Mouse (Mus musculus) gastrocnemius, adult 2 months (tissue): ENCODE results near the gene Gapdh. TPM values are rescaled to one million over a fixed set of nuclear protein-coding genes. Genes with fewer than 3 reads are reported as not detected.

Experiments
- DNase-seq: peaks from one replicate; pipeline ENCODE4 v3.0.0; 2022
- H3K27ac ChIP-seq: fragments of 200-600 bp; 2 replicates; pipeline ENCODE4 v1.8.1; 2022; ENCODE audit warnings: mild to moderate bottlenecking
- H3K4me3 ChIP-seq: fragments of 200-600 bp; 2 replicates; pipeline ENCODE4 v1.8.1; 2022; ENCODE audit warnings: mild to moderate bottlenecking, moderate library complexity
- CTCF ChIP-seq: fragments of 200-600 bp; IDR thresholded peaks from 2 replicates; pipeline ENCODE4 v1.8.1; 2022; ENCODE audit warnings: antibody characterized with exemption, mild to moderate bottlenecking, moderate library complexity
- intact Hi-C: fragments of 180-260 bp; cut with DNase I; formaldehyde crosslinking; loops from one replicate; pipeline ENCODE4 v1.15.1; 2025
- total RNA-seq, 2 experiments: library from RNA; stranded (reverse); gene quantifications; 2 replicates each; pipeline ENCODE4 v1.2.3; 2021

Gene Gapdh
- total RNA-seq, 2 experiments from 2014 or later: 9,742 to 11,894 TPM

DNA sequence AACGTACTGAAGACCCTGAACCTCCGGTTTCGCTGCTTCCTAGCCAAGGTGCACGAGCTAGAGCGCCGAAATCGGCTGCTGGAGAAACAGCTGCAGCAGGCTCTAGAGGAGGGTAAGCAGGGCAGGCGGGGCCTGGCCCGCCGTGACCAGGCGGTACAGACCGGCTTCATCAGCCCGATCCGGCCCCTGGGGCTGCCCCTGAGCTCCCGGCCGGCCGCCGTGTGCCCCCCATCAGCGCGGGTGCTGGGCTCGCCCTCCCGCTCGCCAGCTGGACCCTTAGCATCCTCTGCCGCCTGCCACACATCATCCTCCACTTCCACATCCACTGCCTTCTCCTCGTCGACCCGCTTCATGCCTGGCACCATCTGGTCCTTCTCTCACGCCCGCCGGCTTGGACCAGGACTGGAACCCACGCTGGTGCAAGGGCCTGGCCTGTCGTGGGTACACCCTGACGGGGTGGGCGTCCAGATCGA lies 20.8 kb downstream of the Gapdh start:
- peak; percentile 61 for DNase-seq
- peak overlapping the region; percentile 94 for H3K27ac ChIP-seq
- intact Hi-C loops: loop anchor here (5.0 kb wide), 1 partner anchor 87 kb away; the partner anchor contains the start of gene Tapbpl
- H3K4me3 ChIP-seq: peak overlapping the region; percentile 79
- TF ChIP-seq CTCF: no peak

DNA sequence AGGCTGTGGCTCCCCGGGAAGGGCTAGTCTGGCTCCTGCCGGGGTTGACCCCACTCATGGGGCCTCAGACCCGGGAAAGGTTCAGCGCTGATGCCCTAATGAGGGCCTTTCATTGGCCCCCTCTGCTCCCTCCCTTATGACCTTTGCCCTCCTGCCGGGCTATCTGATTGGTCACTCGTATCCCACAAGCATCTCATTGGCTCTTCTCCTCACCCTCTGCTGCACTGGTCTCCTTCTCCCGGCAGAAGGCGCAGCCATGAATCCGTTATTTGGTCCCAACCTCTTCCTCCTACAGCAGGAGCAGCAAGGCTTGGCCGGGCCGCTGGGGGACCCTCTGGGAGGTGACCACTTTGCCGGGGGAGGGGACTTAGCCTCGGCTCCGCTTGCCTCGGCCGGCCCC lies 21.3 kb downstream of the Gapdh start, which contains the start of gene Iffo1:
Iffo1 (plus strand) TSS at position 241 of the 400 bp plus-strand sequence.
- intact Hi-C loops: loop anchor here (5.0 kb wide), 1 partner anchor 87 kb away; the partner anchor contains the start of gene Tapbpl
- Histone ChIP-seq H3K27ac (peak within 1 kb of the TSS; percentile 94), H3K4me3 (peak within 1 kb of the TSS; percentile 79)
- peak; percentile 66 for TF ChIP-seq CTCF
- peak; percentile 93 for DNase-seq

DNA sequence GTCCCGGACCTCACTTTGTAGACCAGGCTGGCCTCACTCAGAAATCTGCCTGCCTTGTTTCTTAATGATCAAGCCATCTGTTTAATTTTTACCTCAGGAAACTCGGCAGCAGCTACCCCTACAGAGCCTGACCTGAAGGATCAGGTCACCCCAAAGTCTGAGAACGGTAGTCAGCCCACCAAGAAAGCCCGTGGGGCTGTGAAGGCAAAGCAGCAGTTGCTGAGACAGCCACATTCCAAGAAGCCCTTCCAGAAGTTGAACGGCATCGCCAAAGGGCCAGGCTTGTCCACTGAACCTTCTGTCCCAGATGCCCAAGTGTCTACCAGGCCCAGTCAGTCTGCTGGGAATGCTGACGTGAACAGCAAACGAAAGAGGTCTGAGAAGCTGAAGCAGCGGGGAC lies 22.4 kb downstream of the Gapdh start:
- intact Hi-C loops: no loop called here
- TF ChIP-seq CTCF: no peak
- no peak overlapping the region; the same call in 1 of the 2 replicates for H3K27ac ChIP-seq
- no peak overlapping the region for H3K4me3 ChIP-seq
- DNase-seq: no peak

DNA sequence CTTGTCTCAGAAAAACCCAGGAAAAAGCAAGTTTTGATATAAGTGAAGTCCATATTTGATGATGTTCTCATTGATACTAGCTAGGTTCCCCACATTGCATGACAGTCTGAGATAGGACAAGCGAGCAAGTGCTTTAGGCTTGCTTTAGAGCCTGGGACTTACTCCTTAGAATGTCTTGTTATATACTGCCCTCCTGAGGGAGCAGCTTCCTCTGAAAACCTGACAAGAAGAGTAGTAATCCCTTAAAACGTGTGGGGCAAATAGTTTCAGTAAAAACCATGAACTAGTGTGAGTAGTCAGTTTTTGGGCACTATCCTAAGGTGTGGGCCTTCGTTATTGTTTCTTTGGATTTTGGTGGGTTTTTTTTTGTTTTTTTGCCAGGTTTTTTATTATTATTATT lies 23.1 kb downstream of the Gapdh start:
- intact Hi-C loops: no loop called here
- no peak overlapping the region for H3K27ac ChIP-seq
- TF ChIP-seq CTCF: no peak
- DNase-seq: no peak
- H3K4me3 ChIP-seq: no peak overlapping the region

DNA sequence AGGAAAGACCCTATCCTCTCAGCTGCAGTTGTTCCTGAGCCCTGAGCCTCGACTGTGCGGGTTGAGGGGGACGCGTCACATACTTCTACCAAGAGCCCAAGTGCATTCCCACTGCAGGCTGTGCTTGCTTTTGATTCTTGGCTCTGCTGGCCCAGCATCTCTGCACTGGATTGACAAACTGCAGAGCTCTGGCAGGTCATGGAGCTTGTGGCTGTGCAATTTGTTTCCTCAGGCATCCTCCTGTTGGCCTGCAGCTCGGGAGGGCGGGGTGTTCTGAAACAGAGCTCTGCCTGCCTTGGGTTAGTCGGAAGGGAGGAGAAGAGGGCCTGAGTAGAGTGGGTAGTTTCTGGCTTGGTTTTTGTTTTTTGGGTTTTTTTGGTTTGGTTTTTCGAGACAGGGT lies 23.8 kb downstream of the Gapdh start:
- TF ChIP-seq CTCF: no peak

DNA sequence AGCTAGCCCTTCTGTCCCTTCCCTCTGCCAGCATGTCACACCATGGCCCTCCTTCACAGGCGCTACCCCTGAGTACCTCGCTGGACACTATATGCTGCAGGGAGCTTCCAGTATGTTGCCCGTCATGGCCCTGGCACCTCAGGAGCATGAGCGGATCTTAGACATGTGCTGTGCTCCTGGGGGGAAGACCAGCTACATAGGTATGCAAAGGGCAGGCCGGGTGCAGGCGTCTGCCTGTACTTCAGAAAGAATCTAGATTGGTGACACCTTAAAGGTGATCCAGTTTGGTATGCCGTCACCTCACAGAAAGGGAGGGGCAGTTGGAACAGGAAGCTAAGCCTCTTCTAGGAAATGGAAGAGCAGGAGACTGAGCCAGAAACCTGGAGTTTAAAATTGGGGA lies 26.5 kb downstream of the Gapdh start:
- TF ChIP-seq CTCF: no peak
- intact Hi-C loops: loop anchor here (10.0 kb wide), 1 partner anchor 135 kb away; no protein-coding TSS in a partner anchor

More for the DNA sequence above, 23.8 kb downstream of the Gapdh start:
- intact Hi-C loops: no loop called here
- H3K4me3 ChIP-seq: no peak overlapping the region
- DNase-seq: peak; percentile 12
- H3K27ac ChIP-seq: no peak overlapping the region

DNA sequence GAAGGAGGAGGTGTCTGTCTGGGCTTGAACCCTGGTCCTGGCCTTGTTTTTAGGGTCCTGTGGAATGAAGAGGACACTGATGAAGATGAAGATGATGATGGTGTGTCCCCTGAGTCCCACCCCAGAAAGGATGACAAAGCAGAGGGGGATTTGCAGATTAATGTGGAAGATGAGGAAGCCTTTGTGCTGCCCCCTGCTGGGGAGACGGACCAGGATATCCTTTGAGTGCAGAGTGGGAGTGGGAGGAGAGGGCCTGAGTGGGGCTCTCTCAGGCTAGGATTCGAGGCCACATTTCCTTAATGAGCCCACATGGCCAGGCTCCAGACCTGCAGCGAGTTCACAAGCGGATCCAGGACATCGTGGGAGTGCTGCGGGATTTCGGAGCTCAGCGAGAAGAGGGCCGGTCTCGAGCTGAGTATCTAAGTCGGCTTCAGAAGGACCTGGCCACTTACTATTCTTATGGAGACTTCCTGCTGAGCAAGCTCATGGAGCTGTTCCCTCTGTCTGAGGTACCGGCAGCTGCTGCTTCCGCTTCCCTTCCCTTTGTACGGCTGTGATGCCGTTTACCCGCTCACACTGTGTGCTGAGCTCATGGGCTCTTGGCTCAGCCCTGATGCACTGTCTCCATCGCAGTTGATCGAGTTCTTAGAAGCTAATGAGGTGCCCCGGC lies 29.1 kb downstream of the Gapdh start:
- Histone ChIP-seq H3K4me3 (no peak overlapping the region), H3K27ac (peak overlapping the region; percentile 24)
- DNase-seq: peak; percentile 50
- intact Hi-C loops: loop anchor here (10.0 kb wide), 1 partner anchor 138 kb away; no protein-coding TSS in a partner anchor
- peak; percentile 69 for TF ChIP-seq CTCF

More for the DNA sequence above, 26.5 kb downstream of the Gapdh start:
- Histone ChIP-seq H3K4me3 (no peak overlapping the region), H3K27ac (no peak overlapping the region)
- DNase-seq: peak; percentile 15

DNA sequence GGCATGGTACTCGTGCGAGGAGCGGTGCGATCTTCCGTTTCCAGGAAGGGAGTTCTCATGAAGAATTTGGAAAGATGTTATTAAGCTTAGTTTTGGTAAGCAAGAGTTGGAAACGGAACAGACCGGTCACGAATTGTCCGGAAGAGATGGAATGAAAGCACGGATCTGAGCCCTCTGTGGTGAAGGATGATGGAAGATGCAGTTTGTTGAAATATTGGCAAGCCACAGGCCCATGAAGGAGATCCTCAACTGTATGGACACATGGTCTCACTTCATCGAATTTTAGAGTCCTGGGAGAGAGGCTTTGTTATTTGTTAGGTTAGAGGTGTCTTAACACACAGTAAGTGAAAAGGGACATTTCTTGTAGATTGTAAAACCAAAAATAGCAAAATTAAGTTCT lies 33.8 kb downstream of the Gapdh start:
- TF ChIP-seq CTCF: no peak
- intact Hi-C loops: loop anchor here (5.0 to 10.0 kb wide), 2 partner anchors 35 to 142 kb away; partner anchors contain the start of gene Chd4
- Histone ChIP-seq H3K4me3 (peak overlapping the region; percentile 89), H3K27ac (peak overlapping the region; percentile 94)
- DNase-seq: no peak

DNA sequence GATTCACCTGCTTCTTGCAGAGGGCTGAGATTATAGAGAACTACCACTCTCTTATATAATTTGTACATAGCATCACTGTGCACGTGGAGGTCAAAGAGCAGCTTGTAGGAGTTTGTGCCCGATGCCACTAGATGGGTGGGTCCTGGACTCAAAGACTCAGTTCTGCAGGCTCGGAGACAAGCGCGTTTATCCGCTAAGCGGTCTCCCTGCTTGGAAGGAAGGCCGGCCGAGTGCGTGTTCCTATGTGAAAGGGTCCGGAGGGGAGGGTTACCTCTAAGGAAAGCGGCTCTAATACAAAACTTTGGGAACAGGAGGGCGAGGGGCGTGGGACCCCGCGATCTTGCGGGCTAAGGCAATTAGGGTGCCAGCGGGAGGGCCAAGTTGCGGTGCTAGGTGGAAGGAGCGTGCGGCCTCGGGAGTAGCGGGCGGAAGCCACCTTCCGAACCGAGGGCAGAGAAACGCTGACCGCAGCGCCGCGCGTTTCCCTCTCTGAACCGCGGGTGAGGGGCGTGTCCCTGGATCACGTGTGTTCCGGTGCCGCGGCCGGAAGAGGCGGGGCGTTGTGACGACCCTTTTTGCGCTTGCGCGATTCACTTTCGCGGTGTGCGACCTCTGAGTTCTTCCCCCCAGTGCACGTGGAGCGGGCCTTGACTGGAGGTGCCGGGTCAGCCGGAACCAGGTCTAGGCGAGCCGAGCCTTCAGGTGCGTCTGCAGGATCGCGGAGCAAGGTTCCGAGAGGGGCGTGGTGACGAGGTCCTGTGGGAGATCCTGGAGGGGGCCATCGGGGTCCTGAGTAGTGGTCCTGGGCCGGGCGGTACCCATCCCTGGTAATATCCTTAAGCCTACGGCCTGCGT lies 34.7 kb downstream of the Gapdh start, which contains the start of gene Nop2:
Nop2 (plus strand) TSS at position 608 of the 855 bp plus-strand sequence.
- peak within 1 kb of the TSS; percentile 89 for H3K4me3 ChIP-seq
- peak; percentile 92 for DNase-seq
- peak within 1 kb of the TSS; percentile 94 for H3K27ac ChIP-seq
- TF ChIP-seq CTCF: no peak
- intact Hi-C loops: loop anchor here (5.0 to 10.0 kb wide), 2 partner anchors 34 to 143 kb away; partner anchors contain the start of gene Chd4

DNA sequence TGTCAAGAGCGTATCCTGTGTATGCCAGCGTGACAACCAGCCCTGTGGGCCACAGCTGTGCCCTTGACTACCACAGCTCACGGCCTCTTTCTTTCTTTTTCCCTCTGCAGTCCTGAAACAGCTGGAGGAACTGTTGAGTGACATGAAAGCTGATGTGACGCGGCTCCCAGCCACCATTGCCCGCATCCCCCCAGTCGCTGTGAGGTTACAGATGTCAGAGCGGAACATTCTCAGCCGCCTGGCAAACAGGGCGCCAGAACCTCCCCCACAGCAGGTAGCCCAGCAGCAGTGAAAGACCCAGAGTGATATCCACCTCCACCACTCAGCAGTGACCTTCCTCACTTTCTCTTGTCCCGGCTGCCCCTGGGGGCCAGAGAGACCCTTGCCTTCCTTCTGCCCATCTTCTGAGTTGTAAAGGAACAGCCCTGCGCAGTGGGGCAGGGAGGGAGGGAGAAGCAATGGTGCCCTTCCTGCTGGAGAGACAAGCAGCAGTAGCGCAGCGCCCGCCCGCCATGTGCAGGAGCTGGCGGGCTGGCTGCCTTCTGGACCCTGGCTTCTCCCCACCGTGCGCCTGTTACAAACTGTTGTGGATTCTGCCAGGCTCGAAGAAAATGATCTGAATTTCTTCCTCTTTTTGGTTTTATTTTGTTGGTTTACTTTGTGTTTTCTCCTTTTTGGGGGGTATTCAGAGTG lies 36.4 kb downstream of the Gapdh start:
- DNase-seq: no peak
- intact Hi-C loops: loop anchor here (5.0 to 10.0 kb wide), 2 partner anchors 33 to 145 kb away; partner anchors contain the start of gene Chd4
- no peak overlapping the region for H3K4me3 ChIP-seq
- H3K27ac ChIP-seq: no peak overlapping the region
- TF ChIP-seq CTCF: no peak

DNA sequence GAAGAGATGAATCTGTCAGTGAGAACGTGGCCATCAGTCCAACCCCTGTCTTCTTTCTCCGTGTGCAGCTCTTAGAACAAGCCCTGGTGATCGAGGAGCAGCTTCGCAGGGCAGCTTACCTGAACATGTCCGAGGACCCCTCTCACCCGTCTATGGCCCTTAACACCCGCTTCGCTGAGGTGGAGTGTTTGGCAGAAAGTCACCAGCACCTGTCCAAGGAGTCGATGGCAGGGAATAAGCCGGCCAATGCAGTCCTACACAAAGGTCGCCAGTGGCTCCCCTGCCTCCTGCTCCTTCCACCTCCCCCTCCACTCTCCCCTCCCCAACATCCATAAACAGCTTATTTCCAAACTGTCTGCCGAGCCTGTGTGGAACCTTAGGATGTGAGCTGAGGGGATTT lies 37.5 kb downstream of the Gapdh start:
- no peak for DNase-seq
- intact Hi-C loops: no loop called here
- TF ChIP-seq CTCF: no peak

DNA sequence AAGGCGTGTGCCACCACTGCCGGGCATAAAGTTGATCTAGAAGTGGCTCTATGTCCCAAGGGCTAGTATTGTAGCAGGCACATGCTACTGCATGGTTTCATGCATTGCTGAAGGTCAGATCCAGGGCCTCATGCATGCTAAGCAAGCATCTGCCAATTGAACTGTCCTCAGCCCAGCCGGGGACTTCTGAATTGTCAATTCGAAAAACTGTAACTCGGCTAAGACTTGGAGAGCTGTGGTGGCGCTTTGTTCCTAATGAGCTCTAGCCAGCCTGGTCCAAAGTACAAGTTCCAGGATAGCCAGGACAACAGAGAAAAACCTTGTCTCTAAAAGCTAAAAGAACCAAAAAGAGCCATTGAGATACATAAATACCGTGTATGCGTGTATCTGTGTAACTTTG lies 46.9 kb downstream of the Gapdh start:
- Histone ChIP-seq H3K27ac (no peak overlapping the region), H3K4me3 (no peak overlapping the region)
- no peak for TF ChIP-seq CTCF
- intact Hi-C loops: no loop called here
- no peak for DNase-seq

More for the DNA sequence above, 37.5 kb downstream of the Gapdh start:
- no peak overlapping the region for H3K4me3 ChIP-seq
- H3K27ac ChIP-seq: no peak overlapping the region
